Mouse (Mus musculus): ENCODE data around the gene Stat5a. TPM values are rescaled to one million over a fixed set of nuclear protein-coding genes. Genes with fewer than 3 reads are reported as not detected.

Gene Stat5a
- total RNA-seq, 2 experiments from 2014 or later = 28.9 to 33.7 TPM

- ATAC-seq (replicated peaks; ENCODE audit: poor library complexity, severe bottlenecking) = peak; percentile 89
Observed at GRCm38 (mm10) chr11:100893482-100893881, 34.3 kb downstream of the Stat5a start.

GRCm38 (mm10) chr11:100894146-100894918 lies 35.2 kb downstream of the Stat5a start:
- no peak for ATAC-seq (replicated peaks; ENCODE audit: poor library complexity, severe bottlenecking)

DNA sequence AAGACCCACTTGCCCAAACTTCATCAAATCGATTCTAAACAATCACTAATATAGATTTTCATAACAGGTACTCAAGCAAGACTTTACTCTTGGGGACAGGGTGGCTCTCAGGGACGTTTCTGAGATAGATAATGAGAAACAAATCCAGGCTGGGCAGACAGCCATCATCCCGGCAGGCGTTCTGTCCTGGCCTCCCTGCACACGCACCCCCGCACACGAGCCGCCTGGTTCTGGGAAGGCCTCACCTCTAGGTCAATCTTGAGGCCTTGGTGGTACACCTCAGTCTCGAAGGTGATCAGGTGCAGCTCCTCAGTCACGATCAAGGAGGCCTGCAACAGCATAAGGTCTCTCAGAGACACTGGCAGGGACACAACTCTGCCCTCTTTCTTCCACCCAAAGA lies 36.9 kb downstream of the Stat5a start:
- no peak for ATAC-seq (replicated peaks; ENCODE audit: poor library complexity, severe bottlenecking)

GRCm38 (mm10) chr11:100897294-100898231 lies 38.4 kb downstream of the Stat5a start:
- ATAC-seq (replicated peaks; ENCODE audit: poor library complexity, severe bottlenecking) = 0 out of 2 replicates have a peak, but pooled peaks have one; percentile 24

DNA sequence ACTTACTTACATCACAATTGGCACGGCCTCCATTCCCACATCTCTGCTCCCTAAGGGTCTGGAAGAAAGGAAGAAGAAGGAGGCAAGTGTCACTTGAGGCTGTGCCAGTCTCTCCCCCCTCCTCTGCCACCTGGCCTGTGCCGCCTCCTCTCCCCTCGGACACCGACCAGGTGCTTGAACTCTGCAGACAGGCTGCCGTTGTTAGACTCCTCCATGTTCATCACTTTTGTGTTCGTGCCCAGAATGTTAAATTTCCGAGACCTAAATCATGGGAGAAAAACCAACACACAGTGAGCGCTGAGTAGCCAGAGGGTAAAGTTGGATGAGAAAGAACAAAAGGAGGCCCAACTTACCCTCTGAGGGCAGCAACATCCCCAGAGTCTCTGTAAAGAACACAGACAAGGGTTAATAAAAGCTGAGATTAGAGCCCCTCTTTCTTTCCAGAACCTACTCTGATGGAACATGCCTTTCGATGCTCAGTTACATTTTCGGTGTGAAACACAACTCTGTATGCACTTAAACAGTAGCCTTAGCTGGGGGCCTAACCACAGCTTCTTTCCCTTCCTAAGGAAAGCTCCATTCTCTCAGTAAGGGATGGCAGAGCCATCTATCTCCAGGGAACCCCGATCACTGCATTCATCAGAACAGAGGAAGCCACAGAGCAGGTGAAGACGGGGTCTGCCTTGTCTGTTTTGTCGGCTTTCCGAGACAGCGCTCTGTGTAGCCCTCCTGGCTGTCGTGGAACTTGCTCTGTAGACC lies 39.5 kb downstream of the Stat5a start:
- no peak for ATAC-seq (replicated peaks; ENCODE audit: poor library complexity, severe bottlenecking)

DNA sequence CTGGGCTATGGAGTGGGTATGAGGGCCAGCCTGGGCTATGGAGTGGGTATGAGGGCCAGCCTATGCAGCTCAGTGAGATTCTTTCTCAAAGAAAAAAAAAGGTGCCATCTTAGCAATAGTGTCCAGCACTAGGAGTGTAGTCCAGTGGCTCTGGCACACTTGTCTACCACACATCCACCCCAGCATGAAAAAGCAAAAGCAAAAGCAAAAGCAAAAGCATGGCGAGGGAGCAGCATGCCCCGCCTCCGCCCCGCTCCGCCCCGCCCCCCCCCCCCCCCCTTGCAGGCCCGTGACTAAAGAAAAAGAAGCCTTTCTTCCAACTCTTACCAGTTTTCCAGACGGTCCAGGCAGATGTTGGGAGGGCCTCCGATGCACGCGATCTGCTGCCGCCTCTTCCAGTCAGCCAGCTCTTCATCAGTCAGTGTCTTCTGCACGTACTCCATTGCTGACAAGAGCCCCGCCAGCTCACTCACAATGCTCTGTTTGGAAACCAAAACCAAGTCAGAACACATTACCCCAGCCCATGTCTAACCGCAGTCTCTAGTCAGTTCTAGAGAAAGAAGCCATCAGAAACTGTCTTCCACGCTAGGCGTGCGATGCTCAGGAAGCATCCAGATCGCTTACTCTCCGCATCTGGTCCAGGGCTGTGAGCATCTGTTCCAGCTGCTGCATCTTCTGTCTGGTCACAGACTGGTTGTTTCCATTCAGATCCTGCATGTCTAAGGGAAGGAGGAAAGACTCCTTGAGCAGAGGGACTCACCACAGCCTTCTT lies 45.6 kb downstream of the Stat5a start:
- ATAC-seq (replicated peaks; ENCODE audit: poor library complexity, severe bottlenecking) = 0 out of 2 replicates have a peak, but pooled peaks have one; percentile 30

DNA sequence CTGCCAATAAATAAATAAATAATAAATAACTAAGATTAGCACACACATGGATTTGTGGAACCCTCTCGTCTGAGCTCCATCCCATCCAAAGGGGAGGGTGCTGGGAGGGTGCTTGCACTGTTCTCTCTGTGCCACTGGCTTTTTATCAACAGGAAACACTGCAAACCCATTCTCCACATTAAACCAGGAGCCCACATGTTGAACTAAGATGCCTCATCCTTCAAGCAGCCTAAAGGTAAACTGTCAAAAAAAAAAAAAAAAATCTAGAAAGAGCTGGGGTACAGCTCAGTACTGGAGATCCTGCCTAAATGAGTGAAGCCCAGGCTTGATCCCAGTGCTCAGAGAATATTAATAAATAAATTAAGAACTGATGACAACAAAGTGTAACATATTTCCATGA lies 46.8 kb downstream of the Stat5a start:
- ATAC-seq (replicated peaks; ENCODE audit: poor library complexity, severe bottlenecking) = no peak

GRCm38 (mm10) chr11:100906885-100907284 lies 47.7 kb downstream of the Stat5a start:
- no peak for ATAC-seq (replicated peaks; ENCODE audit: poor library complexity, severe bottlenecking)

- no peak for ATAC-seq (replicated peaks; ENCODE audit: poor library complexity, severe bottlenecking)
Observed at GRCm38 (mm10) chr11:100908112-100908511, 49.0 kb downstream of the Stat5a start.

- ATAC-seq (replicated peaks; ENCODE audit: poor library complexity, severe bottlenecking) = no peak
Observed at GRCm38 (mm10) chr11:100908567-100908966, 49.4 kb downstream of the Stat5a start.

DNA sequence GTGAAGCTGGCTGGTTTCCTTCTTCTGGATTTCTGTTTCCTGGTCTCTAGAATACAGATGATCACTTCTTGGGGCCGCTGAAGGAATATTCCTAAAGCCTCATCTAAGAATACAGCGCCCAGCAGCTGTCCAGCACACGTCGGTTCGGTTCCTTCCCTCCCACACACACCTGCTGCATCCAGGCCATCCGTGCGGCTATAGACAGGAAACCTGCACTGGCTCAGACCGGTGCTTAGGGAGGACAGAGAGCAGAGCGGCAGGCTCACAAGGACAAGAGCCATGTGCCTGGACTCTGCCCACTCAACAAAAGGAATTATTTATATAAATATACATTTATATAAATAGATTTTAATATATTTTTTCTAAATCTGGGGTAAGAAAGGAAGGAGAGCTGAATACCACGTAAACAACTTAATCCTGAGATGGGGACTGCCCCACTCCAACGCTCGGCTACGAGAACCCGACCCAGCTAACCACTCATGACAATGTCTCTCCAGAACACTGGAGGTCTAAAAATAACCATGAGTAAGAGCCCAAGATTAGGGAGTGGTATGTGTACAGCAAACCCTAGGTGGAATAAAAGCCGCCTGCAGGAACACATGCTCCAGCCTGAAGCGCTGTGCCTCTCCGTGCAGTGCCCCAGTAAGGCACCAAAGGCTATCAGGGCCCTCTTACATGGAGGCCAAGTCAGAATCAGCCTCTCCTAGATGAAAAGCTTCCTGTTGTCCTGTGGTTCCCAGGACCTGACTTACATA lies 53.4 kb downstream of the Stat5a start:
- no peak for ATAC-seq (replicated peaks; ENCODE audit: poor library complexity, severe bottlenecking)

GRCm38 (mm10) chr11:100914415-100914814 lies 55.3 kb downstream of the Stat5a start:
- no peak for ATAC-seq (replicated peaks; ENCODE audit: poor library complexity, severe bottlenecking)

DNA sequence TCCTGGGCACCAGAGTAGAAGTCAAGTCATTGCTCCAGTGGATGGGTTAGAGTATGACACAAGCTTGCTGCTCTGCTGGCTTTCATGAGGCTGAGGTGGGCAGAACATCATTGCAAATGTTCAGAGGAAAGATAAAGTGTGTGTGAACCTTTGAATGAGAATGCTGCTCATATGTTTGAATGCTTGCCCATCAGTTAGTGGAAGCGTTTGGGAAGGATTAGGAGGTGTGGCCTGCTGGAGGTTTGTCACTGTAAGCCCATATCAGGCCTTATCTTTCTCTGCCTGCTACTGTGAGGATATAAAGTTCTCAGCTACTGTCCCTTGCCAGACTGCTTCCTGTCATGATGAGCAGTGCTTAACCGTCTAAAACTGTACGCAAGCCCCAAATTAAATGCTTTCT lies 55.9 kb downstream of the Stat5a start:
- no peak for ATAC-seq (replicated peaks; ENCODE audit: poor library complexity, severe bottlenecking)

GRCm38 (mm10) chr11:100916432-100916971 lies 57.4 kb downstream of the Stat5a start:
- peak; percentile 94 for ATAC-seq (replicated peaks; ENCODE audit: poor library complexity, severe bottlenecking)

- ATAC-seq (replicated peaks; ENCODE audit: poor library complexity, severe bottlenecking) = no peak
Observed at GRCm38 (mm10) chr11:100918007-100918406, 58.9 kb downstream of the Stat5a start.

GRCm38 (mm10) chr11:100920887-100921624 lies 61.9 kb downstream of the Stat5a start:
- ATAC-seq (replicated peaks; ENCODE audit: poor library complexity, severe bottlenecking) = no peak

GRCm38 (mm10) chr11:100924386-100924919 lies 65.3 kb downstream of the Stat5a start:
- ATAC-seq (replicated peaks; ENCODE audit: poor library complexity, severe bottlenecking) = no peak

GRCm38 (mm10) chr11:100927386-100927785 lies 68.2 kb downstream of the Stat5a start:
- ATAC-seq (replicated peaks; ENCODE audit: poor library complexity, severe bottlenecking) = peak; percentile 50
